Mouse (Mus musculus) intestine, postnatal 0 days (tissue): ENCODE data around the gene Tomm20l. TPM values are rescaled to one million over a fixed set of nuclear protein-coding genes. Genes with fewer than 3 reads are reported as not detected.

Experiments used
- ATAC-seq: fragments of 200-750 bp; cut with Nextera tagmentation; 2 replicates; pipeline ENCODE4 v1.8.0; 2017; ENCODE audit warnings: mild to moderate bottlenecking, moderate TSS enrichment, moderate library complexity
- H3K27ac ChIP-seq: fragments of 300-500 bp; sonication (generic); 2 replicates; pipeline ENCODE4 v1.5.1; 2014; ENCODE audit warnings: mild to moderate bottlenecking, low read depth, low read length, moderate library complexity
- H3K27me3 ChIP-seq: fragments of 300-500 bp; sonication (generic); replicated peaks from 2 replicates; pipeline ENCODE4 v1.6.1; 2014; ENCODE audit warnings: low read length, mixed read lengths; ENCODE audit not compliant: control insufficient read depth, insufficient read depth
- H3K36me3 ChIP-seq: fragments of 300-500 bp; sonication (generic); 2 replicates; pipeline ENCODE4 v1.6.1; 2014; ENCODE audit warnings: mild to moderate bottlenecking, moderate library complexity; ENCODE audit not compliant: control insufficient read depth, insufficient read depth
- H3K4me1 ChIP-seq: fragments of 300-500 bp; sonication (generic); replicated peaks from 2 replicates; pipeline ENCODE4 v1.6.1; 2014; ENCODE audit warnings: antibody characterized with exemption, low read length, mixed read lengths; ENCODE audit not compliant: control insufficient read depth, insufficient read depth
- H3K4me2 ChIP-seq: fragments of 300-500 bp; sonication (generic); replicated peaks from 2 replicates; pipeline ENCODE4 v1.6.1; 2014; ENCODE audit warnings: low read depth, mild to moderate bottlenecking, moderate library complexity
- H3K4me3 ChIP-seq: fragments of 300-500 bp; sonication (generic); 2 replicates; pipeline ENCODE4 v1.5.1; 2014; ENCODE audit warnings: low read depth, low read length
- H3K9ac ChIP-seq: fragments of 300-500 bp; sonication (generic); 2 replicates; pipeline ENCODE4 v1.6.1; 2014; ENCODE audit warnings: mild to moderate bottlenecking, low read depth, low read length
- H3K9me3 ChIP-seq: fragments of 300-500 bp; sonication (generic); 2 replicates; pipeline ENCODE4 v1.6.1; 2016; ENCODE audit warnings: mixed run types; ENCODE audit not compliant: control insufficient read depth
- CTCF ChIP-seq: sonication (generic); IDR thresholded peaks from 2 replicates; pipeline ENCODE4 v1.5.1; 2016; ENCODE audit warnings: low read depth, mild to moderate bottlenecking, control low read depth, antibody characterized with exemption, moderate library complexity
- WGBS: fragments of 180-500 bp; shearing (Covaris S2); extraction: QIAGEN DNeasy Blood & Tissue Kit; methylation state at CpG from one replicate; pipeline ENCODE4 v1.1.7; 2014; 5-methylcytosine and 5-hydroxymethylcytosine counted together
- polyA plus RNA-seq: library from polyadenylated mRNA; unstranded; fragments of >200 nt; fragmentation: Nextera tagmentation; extraction: Ambion mirVana; gene quantifications from 2 replicates; pipeline ENCODE4 v1.2.1, GENCODE M21; 2015

The Tomm20l gene
- polyA plus RNA-seq, 1 experiment from 2014 or later, result not detected

DNA sequence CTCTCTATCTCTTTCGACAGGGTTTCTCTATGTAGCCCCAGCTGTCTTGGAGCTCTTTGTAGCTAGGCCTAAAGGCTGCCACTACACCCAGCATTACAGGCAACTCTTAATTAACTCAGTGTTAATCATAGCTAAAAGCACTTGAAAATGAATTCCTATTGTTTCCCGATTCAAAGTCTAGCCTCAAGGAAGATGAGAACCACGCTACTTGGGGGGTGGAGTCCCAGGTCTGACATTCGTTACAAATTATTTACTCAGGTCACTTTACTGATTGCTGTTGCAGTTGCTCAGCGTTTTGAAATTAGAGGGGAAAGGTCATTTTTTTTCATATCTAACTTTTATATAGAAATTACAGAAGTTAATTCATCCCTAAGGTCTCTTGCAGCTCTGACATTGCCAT is 24.4 kb downstream of the Tomm20l start:
- ATAC-seq, result no peak
- Histone ChIP-seq H3K27me3 (no peaks in the 10 kb centered on the region), H3K36me3 (peaks cover 8% of the 10 kb centered on the region), H3K27ac (peak overlapping the region; percentile 82; the same call in 1 of the 2 replicates), H3K4me2 (peak overlapping the region; percentile 93), H3K4me1 (no peaks in the 10 kb centered on the region), H3K9ac (peak overlapping the region; percentile 85; the same call in 1 of the 2 replicates), H3K9me3 (no peaks in the 10 kb centered on the region), H3K4me3 (peak overlapping the region; percentile 95)
- 16% methylated on average over 5 of the region's 5 CpGs for WGBS
- TF ChIP-seq CTCF, result no peak

DNA sequence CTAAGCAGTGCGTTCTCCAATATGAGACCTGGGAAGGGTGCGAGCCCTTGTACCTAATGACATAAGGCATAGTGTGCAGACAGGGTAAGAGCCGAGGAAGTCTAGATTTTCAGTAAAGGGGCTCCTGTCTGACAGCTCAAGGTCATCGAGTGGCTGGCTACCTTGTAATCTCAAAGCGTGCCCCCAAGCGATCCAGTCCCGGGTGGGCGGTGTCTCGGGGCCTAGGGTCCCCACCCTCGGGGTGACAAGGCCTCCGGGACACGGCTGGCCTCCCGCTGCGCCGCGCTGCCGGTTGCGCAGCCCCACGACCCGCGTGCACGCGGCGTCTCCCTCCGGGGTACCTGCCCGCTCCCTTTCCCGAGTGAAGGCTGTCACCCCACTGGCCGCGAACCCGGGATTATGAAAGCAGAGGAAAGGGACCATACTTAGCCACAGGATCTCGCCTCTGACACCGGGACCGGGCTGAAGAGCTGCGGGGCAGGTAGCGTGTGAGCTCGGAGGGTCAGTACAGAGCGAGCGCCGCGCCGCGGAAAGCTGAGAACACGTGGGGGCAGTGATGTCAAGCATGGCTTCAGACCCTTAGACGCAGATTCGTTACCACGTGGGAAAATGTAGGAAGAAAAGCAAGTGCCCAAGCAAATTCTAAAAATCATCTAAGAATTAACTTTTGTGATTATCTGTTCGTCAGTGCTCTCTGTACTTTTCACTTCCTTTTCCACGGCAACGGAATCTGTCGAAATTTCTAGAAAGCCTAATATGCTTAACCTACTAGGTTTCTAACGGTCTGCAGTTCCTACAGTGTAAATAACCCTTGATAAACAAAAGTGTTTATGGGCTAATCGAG is 25.1 kb downstream of the Tomm20l start, which contains the start of the genes Timm9 and 2700049A03Rik:
Gene Timm9, minus strand, starts transcription at position 555 of the 844 bp plus-strand sequence.
Gene 2700049A03Rik, plus strand, starts transcription at position 719 of the 844 bp plus-strand sequence.
- H3K4me2 ChIP-seq, result peak within 1 kb of the TSS; percentile 93
- H3K9ac ChIP-seq, result peak within 1 kb of the TSS; percentile 85
- peak within 1 kb of the TSS; percentile 82 for H3K27ac ChIP-seq
- peaks cover 5% of the 10 kb centered on the region for H3K36me3 ChIP-seq
- WGBS, result under 1% methylated on average over 52 of the region's 52 CpGs
- no peaks in the 10 kb centered on the region for H3K4me1 ChIP-seq
- H3K4me3 ChIP-seq, result peak within 1 kb of the TSS; percentile 95
- H3K27me3 ChIP-seq, result no peaks in the 10 kb centered on the region
- ATAC-seq, result peak; percentile 88
- no peaks in the 10 kb centered on the region for H3K9me3 ChIP-seq
- TF ChIP-seq CTCF, result peak; percentile 26; the same call in 1 of the 2 replicates

DNA sequence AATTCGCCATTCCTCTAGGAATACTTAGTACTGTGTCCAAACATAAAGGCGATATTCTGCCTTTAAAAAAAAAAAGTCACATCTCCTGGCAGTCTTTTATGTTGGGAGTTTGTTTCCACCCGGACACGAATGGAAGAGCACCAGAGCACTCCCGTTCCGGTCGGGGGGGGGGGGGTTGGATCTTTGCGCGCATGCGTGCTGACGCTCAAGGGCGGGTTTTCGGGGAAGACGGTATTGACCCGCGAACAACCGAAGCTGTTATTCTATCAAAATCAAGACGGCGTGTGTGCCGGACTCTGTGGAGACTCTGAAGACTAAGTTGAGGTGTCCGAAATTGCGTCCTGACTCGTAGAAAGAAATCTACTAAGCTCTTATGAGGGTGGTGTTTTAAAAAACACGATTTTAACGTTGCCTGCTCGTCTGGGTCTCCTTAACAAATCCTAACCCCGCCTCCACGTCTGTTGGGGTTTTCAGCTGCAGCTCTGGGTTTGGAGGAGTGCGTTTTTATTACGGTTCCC is 25.8 kb downstream of the Tomm20l start:
- WGBS, result under 1% methylated on average over 30 of the region's 30 CpGs
- Histone ChIP-seq H3K9me3 (no peaks in the 10 kb centered on the region), H3K9ac (peak overlapping the region; percentile 85), H3K4me1 (no peaks in the 10 kb centered on the region), H3K27me3 (no peaks in the 10 kb centered on the region), H3K4me2 (peak overlapping the region; percentile 93), H3K4me3 (peak overlapping the region; percentile 95), H3K36me3 (peaks cover 6% of the 10 kb centered on the region), H3K27ac (0 out of 2 replicates have a peak overlapping the region, but pooled peaks have one; percentile 82)
- TF ChIP-seq CTCF, result no peak
- peak; percentile 80 for ATAC-seq

DNA sequence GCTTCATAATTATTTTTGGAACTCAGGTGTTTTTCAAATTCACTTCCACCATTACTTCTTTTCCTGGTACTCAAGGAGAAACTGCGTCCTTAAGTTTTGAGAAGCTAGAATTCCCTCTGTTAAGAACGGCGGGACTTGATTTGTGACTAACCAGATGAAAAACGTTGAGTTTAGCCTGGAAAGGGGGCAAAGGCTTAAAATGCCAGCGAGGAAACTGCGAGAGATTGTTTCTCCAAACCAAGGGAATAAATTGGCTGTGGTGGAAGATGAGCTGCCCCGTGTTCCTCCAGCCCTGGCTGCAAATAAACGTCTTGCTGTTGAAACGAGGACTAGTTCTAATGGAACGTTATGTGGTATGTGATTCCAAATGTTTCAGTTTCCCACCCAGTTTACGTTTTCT is 26.5 kb downstream of the Tomm20l start:
- Histone ChIP-seq H3K4me3 (peak overlapping the region; percentile 95), H3K9me3 (no peaks in the 10 kb centered on the region), H3K4me1 (no peaks in the 10 kb centered on the region), H3K27ac (no peak overlapping the region), H3K4me2 (peak overlapping the region; percentile 93), H3K27me3 (no peaks in the 10 kb centered on the region), H3K36me3 (peaks cover 13% of the 10 kb centered on the region), H3K9ac (0 out of 2 replicates have a peak overlapping the region, but pooled peaks have one; percentile 85)
- TF ChIP-seq CTCF, result no peak
- no peak for ATAC-seq
- under 1% methylated on average over 11 of the region's 11 CpGs for WGBS

DNA sequence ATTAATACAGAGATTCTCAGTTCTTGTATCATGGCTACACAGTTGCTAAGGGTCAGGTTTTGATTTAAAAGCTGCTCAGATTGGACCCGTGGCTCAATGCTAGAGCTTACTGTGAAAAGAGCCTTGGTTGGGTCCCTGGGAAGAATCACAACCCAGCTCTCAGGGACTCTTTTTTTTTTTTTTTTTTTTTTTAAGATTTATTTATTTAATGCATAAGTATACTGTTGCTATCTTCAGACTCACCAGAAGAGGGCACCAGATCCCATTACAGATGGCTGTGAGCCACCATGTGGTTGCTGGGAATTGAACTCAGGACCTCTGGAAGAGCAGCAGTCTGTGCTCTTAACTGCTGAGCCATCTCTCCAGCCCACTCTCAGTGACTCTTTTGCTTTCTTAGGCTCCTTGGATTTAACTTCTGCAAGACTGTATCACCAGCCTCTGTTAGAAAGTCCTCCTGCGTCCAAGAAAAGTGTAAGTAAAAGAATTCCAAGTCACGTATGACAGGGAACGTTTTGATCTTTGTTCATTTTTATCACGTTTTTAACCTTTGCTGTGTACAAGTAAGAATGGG is 28.1 kb downstream of the Tomm20l start:
- TF ChIP-seq CTCF, result peak; percentile 57
- WGBS, result 77% methylated on average over 5 of the region's 5 CpGs

DNA sequence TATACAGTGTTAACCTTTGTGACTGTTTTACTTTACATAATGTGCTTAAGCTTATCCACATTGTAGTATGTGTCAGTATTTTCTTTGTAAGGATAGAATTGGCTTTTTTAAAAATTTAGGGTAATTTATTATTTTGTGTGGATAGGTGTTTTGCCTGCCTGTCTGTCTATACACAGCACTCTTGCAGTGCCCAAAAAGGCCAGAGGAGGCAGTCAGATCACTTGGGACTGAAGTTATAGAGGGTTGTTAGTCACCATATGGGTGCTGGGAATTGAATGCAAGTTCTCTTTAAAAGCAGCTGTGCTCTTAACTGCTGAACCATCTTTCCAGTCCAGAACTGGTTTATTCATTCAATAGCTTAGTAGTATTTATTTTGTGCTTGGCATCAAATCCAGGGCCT is 30.0 kb downstream of the Tomm20l start:
- H3K4me2 ChIP-seq, result no peak overlapping the region
- H3K27ac ChIP-seq, result no peak overlapping the region
- no peaks in the 10 kb centered on the region for H3K4me1 ChIP-seq
- 0 out of 2 replicates have a peak, but pooled peaks have one; percentile 16 for TF ChIP-seq CTCF
- peaks cover 31% of the 10 kb centered on the region for H3K36me3 ChIP-seq
- no peak for ATAC-seq
- H3K4me3 ChIP-seq, result no peak overlapping the region
- no peak overlapping the region for H3K9ac ChIP-seq
- H3K9me3 ChIP-seq, result no peaks in the 10 kb centered on the region
- no peaks in the 10 kb centered on the region for H3K27me3 ChIP-seq

More for the DNA sequence above, 28.1 kb downstream of the Tomm20l start:
- peaks cover 26% of the 10 kb centered on the region for H3K36me3 ChIP-seq
- H3K9ac ChIP-seq, result no peak overlapping the region
- no peak overlapping the region for H3K27ac ChIP-seq
- H3K27me3 ChIP-seq, result no peaks in the 10 kb centered on the region
- H3K9me3 ChIP-seq, result no peaks in the 10 kb centered on the region
- no peak for ATAC-seq
- no peak overlapping the region for H3K4me3 ChIP-seq
- no peak overlapping the region for H3K4me2 ChIP-seq
- H3K4me1 ChIP-seq, result no peaks in the 10 kb centered on the region
